Mouse (Mus musculus): ENCODE measurements at regions not wholly inside any gene's neighbourhood (a gene's known extent, or its start where the extent isn't known, plus 50 kb on each side); places are given as distances from the start of the nearest gene placed in this dataset.

DNA sequence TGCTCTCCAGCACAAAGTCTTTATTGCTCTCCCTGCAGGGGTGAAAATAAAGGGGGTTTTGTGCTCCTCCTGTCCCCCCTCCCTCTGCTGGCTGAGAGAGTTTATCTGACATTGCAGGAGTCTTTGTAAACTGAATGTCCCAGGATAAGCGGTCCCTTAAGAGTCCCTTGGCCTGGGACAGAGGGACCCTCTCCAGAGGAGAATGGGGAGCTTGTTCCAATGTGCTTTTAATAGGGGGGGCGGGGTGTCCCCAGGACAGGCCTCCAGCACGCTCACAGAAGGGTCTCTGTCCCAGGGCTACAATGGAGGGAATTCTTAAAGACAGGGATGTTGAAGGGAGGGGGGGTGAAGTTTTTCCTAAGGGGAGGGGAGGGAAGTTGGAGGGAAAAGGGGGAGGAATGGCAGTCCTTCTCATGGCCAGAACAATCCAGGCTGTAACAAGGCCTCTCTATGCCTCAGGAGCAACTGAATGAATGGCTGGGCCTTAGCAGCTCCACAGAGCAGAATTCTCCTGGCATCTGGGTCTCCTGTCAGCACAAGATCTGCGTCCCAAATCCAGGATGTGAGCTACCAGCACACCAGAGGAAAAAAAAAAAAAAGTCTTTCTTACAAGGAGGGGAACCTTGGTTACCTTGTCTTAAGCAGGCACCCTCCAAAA lies 406.4 kb downstream of the Sox9 start:
- DNase-seq, result no peak

DNA sequence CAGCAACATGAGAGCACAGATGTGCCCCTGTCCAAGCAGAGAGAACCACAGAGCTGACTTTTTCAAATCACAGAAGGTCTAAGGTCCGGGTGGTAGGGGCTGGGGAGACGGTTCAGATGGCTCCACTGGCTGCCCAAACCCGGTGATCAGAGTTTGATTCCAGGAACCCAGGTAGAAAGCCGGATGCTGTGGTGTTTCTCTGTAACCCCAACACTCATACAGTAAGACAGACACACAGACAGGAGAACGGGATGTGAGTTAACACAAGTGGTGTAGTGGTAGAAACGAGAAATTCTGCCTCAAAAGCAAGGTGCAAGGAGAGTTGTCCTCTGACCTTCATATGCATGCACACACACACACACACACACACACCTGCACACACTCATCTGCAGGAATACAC lies 408.0 kb downstream of the Sox9 start:
- DNase-seq, result no peak

DNA sequence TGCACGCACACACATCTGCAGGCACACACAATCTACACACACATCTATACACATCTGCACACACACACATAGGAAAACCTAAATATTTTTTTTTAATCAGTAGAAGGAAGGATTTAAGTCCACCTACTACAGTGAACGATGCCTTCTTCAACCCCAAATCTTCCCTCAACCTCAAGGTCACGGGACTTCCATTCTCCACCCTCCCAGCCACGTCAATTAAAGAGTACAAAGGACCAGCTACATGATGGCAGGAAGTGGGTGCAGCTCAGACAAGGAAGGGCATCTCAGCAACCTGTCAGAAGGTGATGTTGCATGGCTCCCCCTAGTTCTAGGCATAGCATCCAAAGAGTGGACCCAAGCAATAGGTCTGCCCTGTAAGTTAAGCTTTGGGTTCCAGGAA lies 408.5 kb downstream of the Sox9 start:
- DNase-seq, result no peak

DNA sequence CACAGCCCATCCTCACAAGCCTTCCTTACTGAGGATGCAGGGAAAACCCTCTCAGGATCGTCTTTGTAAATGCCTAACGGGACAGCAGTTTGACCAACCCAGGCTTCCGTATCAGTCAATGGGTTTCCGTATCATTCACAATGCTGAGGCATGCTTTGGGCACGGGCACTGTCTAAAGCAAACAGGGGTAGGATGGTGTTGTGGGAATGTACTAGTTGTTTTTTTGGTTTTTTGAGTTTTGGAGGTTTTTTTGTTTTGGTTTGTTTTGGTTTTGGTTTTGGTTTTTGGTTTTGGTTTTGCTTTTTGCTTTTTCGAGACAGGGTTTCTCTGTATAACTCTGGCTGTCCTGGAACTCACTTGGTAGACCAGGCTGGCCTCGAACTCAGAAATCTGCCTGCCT lies 409.0 kb downstream of the Sox9 start:
- DNase-seq, result no peak

DNA sequence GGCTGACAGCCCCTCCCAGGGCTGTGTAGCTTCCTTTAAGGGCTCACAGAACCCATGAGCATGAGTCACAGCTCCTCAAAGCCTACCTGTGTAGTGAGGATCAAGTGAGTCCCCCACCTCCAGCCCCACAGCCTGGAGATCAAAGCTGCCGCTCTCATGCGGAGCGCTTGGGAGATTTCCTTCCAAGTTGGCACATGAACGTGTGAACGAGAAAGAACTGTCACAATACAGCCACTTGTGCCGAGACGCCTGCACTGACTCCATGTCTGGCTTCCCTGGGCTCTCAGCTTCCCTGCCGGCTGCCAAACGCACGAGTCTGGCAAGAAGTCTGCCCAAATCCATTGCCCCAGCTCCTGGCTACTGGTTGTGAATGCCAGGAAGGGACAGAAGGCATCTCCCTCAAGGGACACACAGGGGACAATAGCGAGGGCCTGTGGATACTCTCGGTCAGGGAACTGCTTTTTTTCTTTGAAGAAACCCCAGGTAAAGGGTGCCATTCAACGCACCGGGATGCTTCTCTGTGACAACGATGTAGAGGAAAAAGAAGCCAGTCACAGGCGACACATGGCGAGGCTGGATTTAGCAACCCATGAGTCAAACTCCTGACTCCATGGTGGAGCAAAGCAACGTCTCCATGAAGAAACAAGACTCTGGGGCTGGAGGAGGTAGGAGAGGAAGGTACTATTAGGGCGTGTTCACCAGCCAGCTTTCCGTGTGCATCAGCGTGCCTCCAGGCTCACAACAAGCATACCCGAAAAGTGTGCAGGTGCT lies 410.2 kb downstream of the Sox9 start:
- DNase-seq, result no peak

DNA sequence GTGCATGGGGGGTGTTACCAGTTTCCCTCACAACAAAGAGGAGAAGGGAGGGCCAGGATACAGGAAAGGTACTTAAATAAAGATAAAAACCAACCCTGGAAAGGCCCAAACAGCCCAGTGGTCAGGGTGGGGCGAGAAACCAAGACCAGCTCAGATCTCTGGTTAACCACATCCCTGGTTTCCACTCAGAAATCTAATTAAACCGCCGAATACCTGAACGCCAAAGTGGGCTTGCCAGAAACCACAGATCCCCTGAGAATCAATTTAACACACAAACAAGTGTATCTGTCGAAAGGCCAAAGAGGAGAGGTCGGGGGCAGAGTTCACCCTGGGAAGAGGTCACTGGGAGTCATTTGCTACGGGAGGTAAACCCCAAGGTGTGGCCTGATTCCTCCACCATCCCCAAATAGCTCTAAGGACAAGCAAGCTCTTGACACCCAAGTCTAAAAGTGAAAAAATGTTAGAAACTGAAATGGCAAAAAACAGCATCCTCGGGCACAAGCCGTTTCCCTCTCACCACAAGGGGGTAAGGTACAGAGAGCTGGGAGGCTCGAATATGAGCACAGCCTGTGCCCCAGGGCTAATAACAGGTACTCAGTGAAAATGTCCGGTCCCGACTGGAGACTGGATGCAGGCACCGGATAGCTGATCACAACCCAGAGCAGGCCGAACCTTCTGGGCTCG lies 412.3 kb downstream of the Sox9 start:
- DNase-seq, result no peak

Measured in kidney, adult 8-10 months (tissue).